ENCODE assay signal across 9 mouse cellular contexts in the genomic region with DNA sequence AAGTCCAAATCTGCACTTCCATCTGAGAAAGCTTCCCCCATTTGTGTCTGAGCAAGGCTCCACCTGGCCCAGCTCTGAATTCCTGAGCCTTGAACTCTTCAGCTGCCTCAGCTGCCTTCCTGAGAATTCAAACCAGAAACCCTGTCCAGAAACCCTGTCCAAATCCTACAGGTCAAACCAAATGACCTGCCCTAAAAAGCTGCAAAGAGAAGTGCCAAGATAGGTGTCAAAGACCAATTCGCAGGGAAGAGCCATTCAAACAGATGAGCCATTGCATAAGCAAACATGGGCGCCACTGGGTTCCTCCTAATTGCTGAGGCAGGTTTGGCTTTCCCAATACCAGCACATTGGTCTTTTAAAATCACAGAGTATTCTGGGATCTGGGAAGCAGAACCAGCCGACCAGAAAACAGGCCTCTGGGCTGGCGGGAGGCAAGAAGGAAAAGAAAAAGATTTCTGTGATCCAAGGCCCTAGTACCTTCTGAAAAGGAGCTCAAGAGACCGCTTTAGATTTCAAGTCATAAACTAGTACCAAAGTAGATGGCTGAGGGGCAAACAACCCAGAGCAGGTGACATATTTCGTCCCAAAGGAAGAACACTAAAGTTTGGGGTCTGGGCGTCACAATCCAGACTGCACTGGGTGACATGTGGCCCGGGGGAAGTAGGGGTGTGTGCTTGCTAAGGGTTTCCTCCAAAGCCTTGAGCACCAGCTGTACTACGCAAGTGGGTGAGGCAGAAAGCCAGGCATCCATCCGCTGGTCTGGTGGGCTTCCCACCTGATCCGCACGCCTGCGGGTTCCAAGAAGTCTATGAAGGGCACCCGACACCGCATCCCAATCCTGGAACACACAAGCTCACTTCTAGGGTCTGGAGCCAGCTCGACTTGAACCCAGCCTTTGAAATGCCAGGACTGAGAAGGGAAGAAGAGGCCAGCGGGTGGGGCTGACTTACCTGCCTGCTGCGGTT. TPM values are rescaled to one million over a fixed set of nuclear protein-coding genes. Genes with fewer than 3 reads are reported as not detected.
DNase-seq lines count a peak whose midpoint lies in the region; ATAC-seq and TF ChIP-seq lines count a peak whose summit lies in the region.
"Had no signal": no experiment of that assay in that cellular context is flagged by ENCODE, and none has a peak within 500 bp of the region (broad histone marks: within the 10 kb centered on the region; RNA-seq: fewer than 3 reads in every experiment).

No protein-coding gene starts in this region.

- 41% methylated on average over 18 of the region's 18 CpGs for WGBS in intestine, embryonic 15.5 days
- WGBS in intestine, postnatal 0 days = 54% methylated on average over 18 of the region's 18 CpGs
- whole genome bisulfite sequencing in embryonic facial prominence, embryonic 13.5 days = 25% methylated on average over 18 of the region's 18 CpGs
- WGBS in hindbrain, postnatal 0 days = 39% methylated on average over 18 of the region's 18 CpGs
- WGBS in neural tube, embryonic 13.5 days = 22% methylated on average over 18 of the region's 18 CpGs

- no peak for ATAC-seq in intestine, embryonic 15.5 days
- ATAC-seq in intestine, postnatal 0 days = no peak
- no peak for ATAC-seq in embryonic facial prominence, embryonic 13.5 days (ENCODE audit: insufficient number of reproducible peaks, insufficient read depth, low FRiP score, low TSS enrichment, low read depth)
- ATAC-seq in hindbrain, postnatal 0 days = no peak
- no peak for ATAC-seq in neural tube, embryonic 13.5 days (ENCODE audit: low read depth)
- ATAC-seq in activated CD4-positive, CD25-positive, alpha-beta regulatory T cell, adult 4 months = no peak

- no peaks in the 10 kb centered on the region for H3K9me3 ChIP-seq in intestine, embryonic 15.5 days
- H3K9me3 ChIP-seq in intestine, postnatal 0 days (ENCODE audit: control insufficient read depth) = no peaks in the 10 kb centered on the region
- no peaks in the 10 kb centered on the region for H3K9me3 ChIP-seq in embryonic facial prominence, embryonic 13.5 days
- no peaks in the 10 kb centered on the region for H3K9me3 ChIP-seq in hindbrain, postnatal 0 days (ENCODE audit: low read length)
- no peaks in the 10 kb centered on the region for H3K9me3 ChIP-seq in neural tube, embryonic 13.5 days

- H3K9ac ChIP-seq in intestine, embryonic 15.5 days = no peak overlapping the region
- no peak overlapping the region for H3K9ac ChIP-seq in intestine, postnatal 0 days (ENCODE audit: low read depth, low read length)
- H3K9ac ChIP-seq in embryonic facial prominence, embryonic 13.5 days = peak overlapping the region; percentile 64
- H3K9ac ChIP-seq in hindbrain, postnatal 0 days (replicated peaks; ENCODE audit: low read length) = no peak overlapping the region
- peak overlapping the region; percentile 47; the same call in 1 of the 2 replicates for H3K9ac ChIP-seq in neural tube, embryonic 13.5 days

- no peaks in the 10 kb centered on the region for H3K36me3 ChIP-seq in intestine, embryonic 15.5 days
- H3K36me3 ChIP-seq in intestine, postnatal 0 days (ENCODE audit: control insufficient read depth, insufficient read depth) = no peaks in the 10 kb centered on the region
- H3K36me3 ChIP-seq in embryonic facial prominence, embryonic 13.5 days = no peaks in the 10 kb centered on the region
- H3K36me3 ChIP-seq in hindbrain, postnatal 0 days (ENCODE audit: insufficient read depth, low read length) = no peaks in the 10 kb centered on the region
- H3K36me3 ChIP-seq in neural tube, embryonic 13.5 days = no peaks in the 10 kb centered on the region

- no peak overlapping the region for H3K27ac ChIP-seq in intestine, embryonic 15.5 days
- H3K27ac ChIP-seq in intestine, postnatal 0 days (ENCODE audit: low read depth, low read length) = no peak overlapping the region
- H3K27ac ChIP-seq in embryonic facial prominence, embryonic 13.5 days = 0 out of 2 replicates have a peak overlapping the region, but pooled peaks have one; percentile 28
- H3K27ac ChIP-seq in hindbrain, postnatal 0 days = no peak overlapping the region
- no peak overlapping the region for H3K27ac ChIP-seq in neural tube, embryonic 13.5 days (replicated peaks)

- TF ChIP-seq CTCF in intestine, postnatal 0 days (IDR thresholded peaks at IDR 0.05; ENCODE audit: low read depth) = no peak
- TF ChIP-seq CTCF in hindbrain, postnatal 0 days (IDR thresholded peaks at IDR 0.05; ENCODE audit: low read depth) = no peak

- H3K27me3 ChIP-seq in intestine, embryonic 15.5 days (replicated peaks) = peaks cover 39% of the 10 kb centered on the region
- peaks cover 47% of the 10 kb centered on the region for H3K27me3 ChIP-seq in intestine, postnatal 0 days (replicated peaks; ENCODE audit: control insufficient read depth, insufficient read depth, low read length)
- peaks cover 81% of the 10 kb centered on the region for H3K27me3 ChIP-seq in embryonic facial prominence, embryonic 13.5 days
- H3K27me3 ChIP-seq in hindbrain, postnatal 0 days (ENCODE audit: insufficient read depth, low read length) = peaks cover 16% of the 10 kb centered on the region
- peaks cover 74% of the 10 kb centered on the region for H3K27me3 ChIP-seq in neural tube, embryonic 13.5 days

- no peak for DNase-seq in hindbrain, postnatal 0 days (ENCODE audit: low spot score)
- no peak for DNase-seq in spleen, adult 12 weeks (ENCODE audit: low spot score)
- no peak for DNase-seq in cerebellum, postnatal 10 days
- DNase-seq: adrenal gland, postnatal 36 days had no signal

- peak overlapping the region; percentile 11; the same call in 1 of the 2 replicates for H3K4me2 ChIP-seq in intestine, embryonic 15.5 days (replicated peaks)
- H3K4me2 ChIP-seq in intestine, postnatal 0 days (replicated peaks; ENCODE audit: low read depth) = no peak overlapping the region
- H3K4me2 ChIP-seq in embryonic facial prominence, embryonic 13.5 days = peak overlapping the region; percentile 99
- peak overlapping the region; percentile 1; the same call in 1 of the 2 replicates for H3K4me2 ChIP-seq in hindbrain, postnatal 0 days (ENCODE audit: low read depth, low read length)
- peak overlapping the region; percentile 100 for H3K4me2 ChIP-seq in neural tube, embryonic 13.5 days

- H3K4me3 ChIP-seq in intestine, embryonic 15.5 days (replicated peaks) = no peak overlapping the region
- no peak overlapping the region for H3K4me3 ChIP-seq in intestine, postnatal 0 days (ENCODE audit: low read depth, low read length)
- H3K4me3 ChIP-seq in embryonic facial prominence, embryonic 13.5 days = peak overlapping the region; percentile 62
- no peak overlapping the region; the same call in 1 of the 2 replicates for H3K4me3 ChIP-seq in hindbrain, postnatal 0 days (ENCODE audit: low read length)
- peak overlapping the region; percentile 25 for H3K4me3 ChIP-seq in neural tube, embryonic 13.5 days

- H3K4me1 ChIP-seq in intestine, embryonic 15.5 days (replicated peaks) = peaks cover 16% of the 10 kb centered on the region
- peaks cover 8% of the 10 kb centered on the region for H3K4me1 ChIP-seq in intestine, postnatal 0 days (replicated peaks; ENCODE audit: control insufficient read depth, insufficient read depth, low read length)
- peaks cover 37% of the 10 kb centered on the region for H3K4me1 ChIP-seq in embryonic facial prominence, embryonic 13.5 days
- H3K4me1 ChIP-seq in hindbrain, postnatal 0 days (ENCODE audit: insufficient read depth, low read length) = peaks cover 12% of the 10 kb centered on the region
- H3K4me1 ChIP-seq in neural tube, embryonic 13.5 days (replicated peaks) = peaks cover 59% of the 10 kb centered on the region

RNA-seq across cellular contexts. Expression of a gene that starts 1.7 kb away (rescaled TPM):
- polyA plus RNA-seq in intestine, embryonic 15.5 days (2015; fragmentation: Nextera tagmentation; extraction: Ambion mirVana) = 36.1 and 40.1 TPM in 2 replicates
- polyA plus RNA-seq in intestine, postnatal 0 days (2015; fragmentation: Nextera tagmentation; extraction: Ambion mirVana) = 21.6 and 28.2 TPM in 2 replicates
- 67.4 and 87.4 TPM in 2 replicates for polyA plus RNA-seq in embryonic facial prominence, embryonic 13.5 days (2015; fragmentation: Nextera tagmentation; extraction: Ambion mirVana)
- total RNA-seq in hindbrain, postnatal 0 days (2014; rRNA removed) = 24.9 and 39.8 TPM in 2 replicates
- polyA plus RNA-seq in hindbrain, postnatal 0 days (2015; fragmentation: Nextera tagmentation; extraction: Ambion mirVana) = 32.8 and 33.7 TPM in 2 replicates
- polyA plus RNA-seq in neural tube, embryonic 13.5 days (2015; fragmentation: Nextera tagmentation; extraction: Ambion mirVana) = 46.1 and 50.7 TPM in 2 replicates
- polyA plus RNA-seq in activated CD4-positive, CD25-positive, alpha-beta regulatory T cell, adult 4 months (2017; shearing (Covaris generic)) = not detected

RNA-seq across cellular contexts. Expression of a gene that starts 2.3 kb away (rescaled TPM):
- 207 and 217 TPM in 2 replicates for polyA plus RNA-seq in intestine, embryonic 15.5 days (2015; fragmentation: Nextera tagmentation; extraction: Ambion mirVana)
- 117 and 120 TPM in 2 replicates for polyA plus RNA-seq in intestine, postnatal 0 days (2015; fragmentation: Nextera tagmentation; extraction: Ambion mirVana)
- polyA plus RNA-seq in embryonic facial prominence, embryonic 13.5 days (2015; fragmentation: Nextera tagmentation; extraction: Ambion mirVana) = 308 and 317 TPM in 2 replicates
- 142 and 148 TPM in 2 replicates for total RNA-seq in hindbrain, postnatal 0 days (2014; rRNA removed)
- 329 and 335 TPM in 2 replicates for polyA plus RNA-seq in hindbrain, postnatal 0 days (2015; fragmentation: Nextera tagmentation; extraction: Ambion mirVana)
- polyA plus RNA-seq in neural tube, embryonic 13.5 days (2015; fragmentation: Nextera tagmentation; extraction: Ambion mirVana) = 324 and 338 TPM in 2 replicates
- polyA plus RNA-seq in activated CD4-positive, CD25-positive, alpha-beta regulatory T cell, adult 4 months (2017; shearing (Covaris generic)) = 100 to 1,000 TPM; 200 to 234 TPM

RNA-seq across cellular contexts. Expression of a gene that starts 47.6 kb away (rescaled TPM):
- polyA plus RNA-seq in intestine, embryonic 15.5 days (2015; fragmentation: Nextera tagmentation; extraction: Ambion mirVana) = 0.44 and 0.62 TPM in 2 replicates
- polyA plus RNA-seq in intestine, postnatal 0 days (2015; fragmentation: Nextera tagmentation; extraction: Ambion mirVana) = 0.13 and 0.30 TPM in 2 replicates
- 1.7 and 2.9 TPM in 2 replicates for polyA plus RNA-seq in embryonic facial prominence, embryonic 13.5 days (2015; fragmentation: Nextera tagmentation; extraction: Ambion mirVana)
- 0.14 and 1.3 TPM in 2 replicates for total RNA-seq in hindbrain, postnatal 0 days (2014; rRNA removed)
- 0.63 and 0.79 TPM in 2 replicates for polyA plus RNA-seq in hindbrain, postnatal 0 days (2015; fragmentation: Nextera tagmentation; extraction: Ambion mirVana)
- polyA plus RNA-seq in neural tube, embryonic 13.5 days (2015; fragmentation: Nextera tagmentation; extraction: Ambion mirVana) = 1.5 TPM in 2 replicates
- 1 to 10 TPM in 1 of 2 experiments, under 1 TPM in 1; 0.82 to 1.3 TPM for polyA plus RNA-seq in activated CD4-positive, CD25-positive, alpha-beta regulatory T cell, adult 4 months (2017; shearing (Covaris generic))

Comparison
In these comparisons a context has a peak if more than half of its experiments do, and no peak if none do; other contexts are left out.
1. H3K4me3 ChIP-seq: peak in embryonic facial prominence, embryonic 13.5 days (single experiment) and neural tube, embryonic 13.5 days (single experiment); none in intestine, embryonic 15.5 days (single experiment), intestine, postnatal 0 days (single experiment) and hindbrain, postnatal 0 days (single experiment).
2. H3K9ac ChIP-seq: peak in embryonic facial prominence, embryonic 13.5 days (single experiment) and neural tube, embryonic 13.5 days (single experiment); none in intestine, embryonic 15.5 days (single experiment), intestine, postnatal 0 days (single experiment) and hindbrain, postnatal 0 days (single experiment).
3. RNA of a gene that starts 1.7 kb away (polyA plus RNA-seq): 67.4 to 87.4 TPM in embryonic facial prominence, embryonic 13.5 days, 46.1 to 50.7 TPM in neural tube, embryonic 13.5 days, 36.1 to 40.1 TPM in intestine, embryonic 15.5 days, 32.8 to 33.7 TPM in hindbrain, postnatal 0 days and 21.6 to 28.2 TPM in intestine, postnatal 0 days; not detected in activated CD4-positive, CD25-positive, alpha-beta regulatory T cell, adult 4 months; every median in the first group is over 10 times any median in the second.